Mouse (Mus musculus): ENCODE data around the gene Uhrf2. TPM values are rescaled to one million over a fixed set of nuclear protein-coding genes. Genes with fewer than 3 reads are reported as not detected.
"Not testable (repeated sequence)": the region's sequence is repeated elsewhere in the genome, so short reads cannot be mapped to it uniquely, and the experiment has no call there.

Gene Uhrf2
- total RNA-seq (2017): 95.0 and 109 TPM in 2 replicates

GRCm38 (mm10) chr19:30029894-30030635, at the start of gene Uhrf2:
Gene Uhrf2 (plus strand): TSS chr19:30030513.
- ATAC-seq (replicated peaks; ENCODE audit: low read depth, poor library complexity, severe bottlenecking): peak; percentile 96

GRCm38 (mm10) chr19:29984208-29985005, 45.9 kb upstream of the Uhrf2 start:
- no peak for ATAC-seq (replicated peaks; ENCODE audit: low read depth, poor library complexity, severe bottlenecking)

- no peak for ATAC-seq (replicated peaks; ENCODE audit: low read depth, poor library complexity, severe bottlenecking)
Measured at GRCm38 (mm10) chr19:29986464-29987091, 43.7 kb upstream of the Uhrf2 start.

GRCm38 (mm10) chr19:30000406-30001365, 29.6 kb upstream of the Uhrf2 start:
- no peak for ATAC-seq (replicated peaks; ENCODE audit: low read depth, poor library complexity, severe bottlenecking)

- no peak for ATAC-seq (replicated peaks; ENCODE audit: low read depth, poor library complexity, severe bottlenecking)
Measured at GRCm38 (mm10) chr19:30001550-30001949, 28.8 kb upstream of the Uhrf2 start.

- no peak for ATAC-seq (replicated peaks; ENCODE audit: low read depth, poor library complexity, severe bottlenecking)
Measured at GRCm38 (mm10) chr19:30003621-30004020, 26.7 kb upstream of the Uhrf2 start, which contains the start of gene Trpd52l3. Gene Trpd52l3 (plus strand): TSS chr19:30003790.

- no peak for ATAC-seq (replicated peaks; ENCODE audit: low read depth, poor library complexity, severe bottlenecking)
Measured at GRCm38 (mm10) chr19:30006371-30006770, 23.9 kb upstream of the Uhrf2 start.

GRCm38 (mm10) chr19:30010520-30011296, 19.6 kb upstream of the Uhrf2 start:
- peak; percentile 39; the same call in 1 of the 2 replicates for ATAC-seq (replicated peaks; ENCODE audit: low read depth, poor library complexity, severe bottlenecking)

- no peak for ATAC-seq (replicated peaks; ENCODE audit: low read depth, poor library complexity, severe bottlenecking)
Measured at GRCm38 (mm10) chr19:30014331-30014730, 16.0 kb upstream of the Uhrf2 start.

GRCm38 (mm10) chr19:30016156-30016555, 14.2 kb upstream of the Uhrf2 start:
- ATAC-seq (replicated peaks; ENCODE audit: low read depth, poor library complexity, severe bottlenecking): no peak

- ATAC-seq (replicated peaks; ENCODE audit: low read depth, poor library complexity, severe bottlenecking): not testable (repeated sequence)
Measured at GRCm38 (mm10) chr19:30023419-30023818, 6.9 kb upstream of the Uhrf2 start.

- ATAC-seq (replicated peaks; ENCODE audit: low read depth, poor library complexity, severe bottlenecking): no peak
Measured at GRCm38 (mm10) chr19:30029002-30029710, 1.2 kb upstream of the Uhrf2 start.

- ATAC-seq (replicated peaks; ENCODE audit: low read depth, poor library complexity, severe bottlenecking): no peak; the same call in 1 of the 2 replicates
Measured at GRCm38 (mm10) chr19:30030636-30031467, 539 bp downstream of the Uhrf2 start.

GRCm38 (mm10) chr19:30031468-30031931, 1.2 kb downstream of the Uhrf2 start:
- ATAC-seq (replicated peaks; ENCODE audit: low read depth, poor library complexity, severe bottlenecking): no peak

- ATAC-seq (replicated peaks; ENCODE audit: low read depth, poor library complexity, severe bottlenecking): no peak
Measured at GRCm38 (mm10) chr19:30032206-30032605, 1.9 kb downstream of the Uhrf2 start.

- ATAC-seq (replicated peaks; ENCODE audit: low read depth, poor library complexity, severe bottlenecking): no peak
Measured at GRCm38 (mm10) chr19:30035361-30035760, 5.0 kb downstream of the Uhrf2 start.

- no peak for ATAC-seq (replicated peaks; ENCODE audit: low read depth, poor library complexity, severe bottlenecking)
Measured at GRCm38 (mm10) chr19:30043691-30044090, 13.4 kb downstream of the Uhrf2 start.

Data from common myeloid progenitor, adult 5-6 weeks (primary cell).